Mouse (Mus musculus): ENCODE data around the gene 1700123L14Rik.
"Not testable (repeated sequence)": the region's sequence is repeated elsewhere in the genome, so short reads cannot be mapped to it uniquely, and the experiment has no call there.

1700123L14Rik gene

DNA sequence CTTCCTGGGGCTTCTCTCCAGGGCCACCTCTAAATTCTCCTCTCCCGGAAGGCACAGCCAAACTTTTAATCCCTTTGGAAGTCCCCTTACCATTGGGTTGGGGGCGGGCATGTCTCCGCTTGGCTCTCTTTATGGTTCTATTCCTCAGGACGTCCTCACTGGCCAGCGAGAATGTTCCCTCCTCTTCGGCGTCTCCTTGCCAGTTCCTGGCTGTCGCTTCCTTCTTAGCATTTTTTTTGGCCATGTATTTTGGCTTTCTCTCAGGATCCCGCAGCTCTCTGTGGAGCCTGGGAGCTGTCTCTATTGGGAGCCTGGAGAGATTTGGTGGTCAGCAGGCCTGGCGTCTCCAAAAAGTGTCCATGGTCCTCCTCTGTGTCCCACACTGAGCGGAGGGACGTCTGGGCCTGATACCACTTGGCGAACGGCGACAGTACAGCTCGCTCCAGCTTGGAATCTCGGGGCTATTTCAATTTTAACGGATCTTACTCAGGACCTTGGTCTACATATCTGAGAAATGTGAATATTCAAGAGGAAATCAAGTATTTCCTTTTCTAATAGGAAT, at the start of gene 1700123L14Rik:
1700123L14Rik (minus strand) TSS at position 426 of the 562 bp plus-strand sequence.
- DNase-seq (ENCODE audit: low spot score) = no peak

DNA sequence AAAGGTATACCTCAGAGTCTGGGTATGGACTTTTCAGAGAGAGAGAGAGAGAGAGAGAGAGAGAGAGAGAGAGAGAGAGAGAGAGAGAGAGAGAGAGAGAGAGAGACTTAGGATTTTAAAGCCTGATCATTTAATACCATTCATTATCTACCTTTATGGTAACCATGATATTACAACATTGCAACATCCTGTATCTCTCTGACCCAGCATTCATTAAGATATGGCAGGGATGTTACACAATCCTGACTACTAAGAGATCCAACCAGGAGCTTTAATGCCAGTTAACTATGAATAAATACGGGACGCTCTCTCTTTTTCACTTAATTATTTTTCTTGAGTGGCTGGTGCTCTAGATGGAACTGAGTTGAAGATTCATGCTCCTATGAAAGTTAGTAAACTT, 39.4 kb upstream of the 1700123L14Rik start:
- DNase-seq (ENCODE audit: low spot score) = no peak

DNA sequence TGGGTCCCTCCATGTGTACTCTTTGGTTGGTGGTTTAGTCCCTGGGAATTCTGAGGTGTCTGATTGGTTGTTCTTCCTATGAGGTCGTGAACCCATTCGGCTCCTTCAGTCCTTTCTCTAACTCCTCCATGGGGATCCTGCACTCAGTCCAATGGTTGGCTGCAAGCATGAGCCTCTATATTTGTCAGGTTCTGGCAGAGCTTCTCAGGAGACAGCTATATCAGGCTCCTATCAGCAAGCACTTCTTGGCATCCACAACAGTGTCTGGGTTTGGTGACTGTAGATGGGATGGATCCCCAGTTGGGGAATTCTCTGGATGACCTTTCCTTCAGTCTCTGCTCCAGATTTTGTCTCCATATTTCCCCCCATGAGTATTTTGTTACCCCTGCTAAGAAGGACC, 32.9 kb upstream of the 1700123L14Rik start:
- DNase-seq (ENCODE audit: low spot score) = not testable (repeated sequence)

DNA sequence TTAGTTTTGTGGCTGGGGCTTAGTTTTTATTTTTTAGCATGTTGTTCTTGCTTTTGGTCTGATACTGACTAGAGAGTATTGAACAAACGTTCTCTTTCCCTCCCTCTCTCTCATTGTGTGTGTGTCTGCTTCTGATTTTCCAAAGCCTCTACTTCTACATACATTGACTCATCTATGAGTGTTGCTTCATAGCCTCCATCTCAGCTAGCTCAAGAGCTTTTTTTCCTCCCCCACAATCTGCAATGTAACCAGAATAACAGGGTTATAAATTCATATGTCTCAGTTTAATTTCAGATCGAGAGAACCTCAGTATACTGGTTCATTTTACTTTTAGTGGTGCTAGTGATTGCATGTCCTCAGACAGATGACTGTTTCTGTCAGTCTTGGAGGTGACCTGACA, 20.5 kb upstream of the 1700123L14Rik start:
- DNase-seq (ENCODE audit: low spot score) = no peak

DNA sequence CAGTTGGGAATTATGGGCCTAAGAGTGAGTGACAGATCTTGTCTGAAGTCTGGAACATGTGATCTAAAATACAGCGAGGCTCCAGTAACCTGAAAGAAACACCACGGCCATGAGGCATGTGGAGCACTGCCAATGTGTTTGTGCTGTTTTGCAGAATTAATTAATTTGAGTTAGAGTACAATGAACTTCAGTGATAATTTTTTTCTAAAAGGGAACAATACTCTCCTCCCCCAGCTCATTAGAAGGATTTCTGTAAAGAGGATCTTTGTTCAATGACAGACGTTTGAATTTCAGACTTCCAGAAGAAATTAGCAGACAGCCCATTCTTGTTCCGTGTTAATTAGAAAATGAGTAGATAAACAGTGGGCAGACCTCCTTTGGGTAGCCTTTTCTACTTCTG, 17.3 kb upstream of the 1700123L14Rik start:
- no peak for DNase-seq (ENCODE audit: low spot score)

DNA sequence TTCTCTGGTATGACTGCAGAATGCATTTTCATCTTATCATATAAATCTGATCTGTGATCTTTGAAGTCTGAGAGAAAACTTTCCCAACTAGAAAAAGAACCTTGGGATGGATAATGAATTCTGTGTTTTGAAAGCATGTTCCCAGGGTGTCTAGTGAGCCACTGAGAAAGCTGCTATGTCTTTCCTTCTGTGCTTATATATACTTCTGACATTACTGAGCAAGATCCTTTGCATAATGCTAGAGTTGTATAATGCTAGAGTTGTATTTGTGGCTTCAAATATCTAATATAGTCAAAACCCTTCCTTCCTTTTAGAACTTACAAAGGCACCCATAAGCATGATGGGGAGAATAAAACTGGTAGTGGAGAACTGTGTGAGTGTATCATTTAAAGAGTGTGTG, 12.5 kb upstream of the 1700123L14Rik start:
- no peak for DNase-seq (ENCODE audit: low spot score)

DNA sequence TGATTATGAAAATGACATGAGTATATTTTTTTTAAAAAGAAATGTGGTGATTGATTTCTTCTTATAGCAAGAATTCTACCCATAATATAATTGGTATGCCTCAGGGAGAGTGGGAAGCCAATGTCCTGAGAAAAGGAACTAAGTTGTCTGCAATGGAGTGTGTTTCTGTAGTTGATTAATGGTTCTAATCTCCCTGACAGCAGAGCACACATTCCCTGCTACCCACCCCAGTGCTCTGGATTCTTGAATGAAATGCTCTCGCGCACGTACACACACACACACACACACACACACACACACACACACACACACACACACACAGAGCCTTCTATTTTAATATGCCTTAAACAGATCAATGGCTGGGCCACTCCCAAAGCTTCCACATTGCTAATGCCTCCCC, 7.6 kb upstream of the 1700123L14Rik start:
- no peak for DNase-seq (ENCODE audit: low spot score)

DNA sequence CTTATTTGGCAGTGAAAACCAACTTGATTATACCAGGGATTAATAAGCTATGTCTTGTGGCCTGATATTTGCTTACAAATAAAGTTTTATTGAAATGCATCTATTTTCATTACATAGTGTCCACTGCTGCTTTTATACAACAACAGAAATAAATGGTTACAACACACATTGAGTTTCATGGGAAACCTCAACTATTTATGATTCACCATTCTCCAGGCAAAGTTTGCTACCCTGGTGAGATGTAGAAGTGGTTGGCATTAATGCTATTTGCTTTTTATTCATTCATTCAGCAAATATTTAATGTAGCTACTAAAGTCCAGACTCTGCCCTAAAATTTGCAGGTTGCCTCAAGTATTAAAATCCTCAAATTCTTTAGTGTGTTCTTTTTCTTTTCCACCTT, 988 bp upstream of the 1700123L14Rik start:
- no peak for DNase-seq (ENCODE audit: low spot score)

DNA sequence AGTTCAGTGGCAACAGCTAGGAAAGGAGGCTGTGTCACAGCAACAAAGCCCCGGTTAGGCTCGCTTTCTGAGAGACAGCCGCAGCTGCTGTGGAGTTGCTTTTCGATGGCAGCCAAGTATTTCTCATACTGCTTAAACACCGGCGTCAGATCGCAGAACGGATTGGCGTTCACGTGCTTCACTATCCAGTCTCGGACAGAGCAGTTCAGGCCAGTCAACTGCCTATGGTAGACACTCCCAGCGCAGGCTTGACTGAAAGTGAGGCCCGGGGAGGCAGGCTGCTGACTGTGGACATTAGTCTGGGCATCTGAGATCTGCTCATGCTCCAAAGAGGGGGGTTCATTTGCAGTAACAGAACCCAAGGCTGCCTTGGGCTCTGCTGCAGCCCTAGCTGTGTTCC, 640 bp downstream of the 1700123L14Rik start:
- no peak for DNase-seq (ENCODE audit: low spot score)

DNA sequence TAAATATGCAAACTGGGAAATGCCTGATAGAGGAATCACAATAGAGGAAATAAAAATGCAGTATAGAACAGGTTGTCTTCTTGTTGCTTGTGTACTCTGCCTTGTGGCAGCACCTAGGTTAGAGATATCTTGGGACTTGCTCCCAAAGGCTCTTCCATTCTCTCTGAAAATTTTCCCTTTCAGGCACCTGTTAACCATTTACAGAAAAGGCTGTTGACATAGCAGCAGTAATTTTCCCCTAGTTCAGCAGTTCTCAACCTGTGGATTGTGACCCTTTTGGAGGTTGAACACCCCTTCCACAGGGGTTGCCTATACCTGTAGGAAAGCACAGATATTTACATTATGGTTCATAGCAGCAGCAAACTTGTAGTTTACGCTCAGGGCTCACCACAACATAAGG, 22.7 kb downstream of the 1700123L14Rik start:
- no peak for DNase-seq (ENCODE audit: low spot score)

DNA sequence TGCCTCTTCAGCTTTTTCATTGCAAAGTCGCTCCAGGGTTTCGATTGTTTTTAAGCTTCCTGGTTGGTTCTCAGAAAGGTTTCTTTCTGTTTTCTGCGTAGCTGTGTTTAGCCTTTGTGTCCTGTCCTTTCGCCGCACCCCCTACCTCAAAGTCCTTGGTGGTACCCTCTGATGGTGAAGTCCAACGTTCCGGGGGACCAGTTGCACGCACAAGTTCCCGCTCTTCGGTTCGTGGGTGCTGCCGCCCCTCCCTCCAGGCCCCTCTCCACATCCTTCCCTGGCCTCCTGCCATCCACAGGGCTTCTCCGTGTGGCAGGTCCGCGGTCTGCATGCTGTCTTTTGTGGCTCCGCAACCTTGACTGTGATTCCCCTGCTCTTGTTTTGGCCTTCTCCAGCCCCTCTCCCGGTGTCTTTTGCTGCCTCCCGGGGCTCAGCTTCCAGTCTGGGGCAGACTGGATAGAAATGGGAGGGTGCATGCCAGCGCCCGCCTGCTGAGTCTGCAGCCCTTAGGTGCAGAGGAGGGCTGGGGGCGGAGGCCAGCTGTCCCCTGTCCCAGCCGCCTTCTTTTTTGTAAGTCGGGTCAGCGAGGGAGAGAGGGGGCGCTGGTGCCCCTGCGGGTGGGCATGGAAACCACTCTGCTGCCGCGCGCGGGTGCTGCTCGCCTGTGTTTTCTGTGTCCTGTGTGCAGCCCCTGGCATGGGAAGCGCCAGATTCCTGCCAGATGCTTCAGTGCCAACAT, 49.3 kb downstream of the 1700123L14Rik start:
- no peak for DNase-seq (ENCODE audit: low spot score)

DNA sequence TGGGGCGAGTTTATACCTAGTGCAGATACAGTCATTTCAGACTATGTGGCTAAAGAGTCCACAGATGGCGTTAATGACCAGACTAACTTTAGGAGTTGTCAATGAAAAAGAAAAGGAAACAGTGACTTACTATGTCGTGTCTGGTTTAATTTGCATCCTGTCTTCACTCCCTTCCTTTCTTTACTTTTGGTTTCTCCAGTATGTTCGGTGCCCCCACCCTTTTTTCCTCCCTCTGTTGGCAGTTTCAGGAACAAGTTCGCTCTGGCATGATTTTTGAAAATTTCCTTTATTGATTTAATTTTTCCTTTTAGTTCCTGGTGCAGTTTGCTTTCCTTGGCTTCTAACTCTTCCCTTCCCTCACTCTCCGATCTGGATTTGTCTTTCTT, 49.9 kb downstream of the 1700123L14Rik start:
- no peak for DNase-seq (ENCODE audit: low spot score)

Measured in layer of hippocampus, adult 9-10 months (tissue).